Mouse (Mus musculus): ENCODE data around the gene Ints1. TPM values are rescaled to one million over a fixed set of nuclear protein-coding genes. Genes with fewer than 3 reads are reported as not detected.

Ints1 gene
- total RNA-seq, 2 experiments from 2014 or later, result 83.6 to 97.2 TPM

- no peak for DNase-seq (ENCODE audit: low spot score in 2 of 2)
Observed at GRCm38 (mm10) chr5:139723113-139723512, 52.4 kb downstream of the Ints1 start.

GRCm38 (mm10) chr5:139722709-139723108 is 52.8 kb downstream of the Ints1 start:
- no peak for DNase-seq (ENCODE audit: low spot score in 2 of 2)

DNA sequence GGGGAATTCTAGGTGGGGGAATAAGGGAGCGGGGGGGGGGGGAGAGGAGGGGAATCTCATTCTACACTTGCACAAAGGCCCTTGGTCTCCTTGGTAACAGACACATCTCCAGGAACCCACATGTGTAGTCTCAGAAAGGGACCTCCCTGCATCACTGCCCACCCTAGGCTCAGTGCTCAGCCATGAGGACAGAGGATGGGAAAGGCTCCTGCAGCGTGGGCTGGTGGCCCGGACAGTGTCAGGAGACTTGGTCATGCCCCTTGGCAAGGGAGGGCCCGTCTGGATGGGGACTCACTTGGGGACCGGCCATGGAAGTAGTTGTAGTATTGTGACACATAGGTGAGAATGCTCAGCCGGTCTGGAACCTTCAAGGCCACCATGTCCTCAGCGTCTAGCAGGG is 56.5 kb downstream of the Ints1 start:
- no peak for DNase-seq (ENCODE audit: low spot score in 2 of 2)

DNA sequence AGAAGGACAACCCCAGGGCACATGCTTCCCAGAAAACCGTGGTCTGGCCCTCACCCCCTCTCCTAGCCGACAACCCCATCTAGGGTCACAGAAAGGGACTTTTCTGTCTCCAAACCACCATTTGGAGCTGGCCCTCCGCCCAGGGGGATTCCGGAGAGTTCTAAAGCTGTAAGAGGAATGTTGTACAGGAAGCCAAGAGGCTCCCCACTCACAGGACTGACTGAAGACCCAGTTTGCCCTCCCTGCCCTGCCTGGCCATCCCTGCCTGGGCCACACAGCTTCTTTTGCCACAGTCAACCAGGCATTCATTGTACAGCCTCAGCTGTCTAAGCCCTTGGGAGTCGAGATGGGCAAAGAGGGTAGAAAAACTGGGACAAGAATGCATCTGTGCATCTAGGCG is 56.9 kb downstream of the Ints1 start:
- no peak for DNase-seq (ENCODE audit: low spot score in 2 of 2)

DNA sequence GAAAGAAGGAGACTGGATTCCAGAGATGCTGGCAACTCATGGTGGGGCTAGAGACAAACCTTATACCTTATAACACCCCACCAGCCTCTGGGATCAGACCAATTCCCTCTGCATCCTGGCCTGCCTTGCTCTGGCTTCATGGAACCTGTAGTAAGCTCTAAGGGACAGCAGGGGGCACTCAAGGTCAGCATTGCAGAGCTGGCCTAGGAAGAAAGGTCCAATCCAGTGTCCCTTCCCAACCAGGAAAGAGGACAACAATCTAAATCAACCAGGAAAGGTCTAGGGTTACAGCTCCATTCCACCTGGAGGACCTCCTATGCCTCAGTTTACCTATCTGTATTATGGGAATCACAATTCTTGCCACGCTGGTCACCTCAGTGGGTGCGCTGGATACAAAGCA is 57.8 kb downstream of the Ints1 start:
- DNase-seq (ENCODE audit: low spot score in 2 of 2), result peak; percentile 36 to 48

DNA sequence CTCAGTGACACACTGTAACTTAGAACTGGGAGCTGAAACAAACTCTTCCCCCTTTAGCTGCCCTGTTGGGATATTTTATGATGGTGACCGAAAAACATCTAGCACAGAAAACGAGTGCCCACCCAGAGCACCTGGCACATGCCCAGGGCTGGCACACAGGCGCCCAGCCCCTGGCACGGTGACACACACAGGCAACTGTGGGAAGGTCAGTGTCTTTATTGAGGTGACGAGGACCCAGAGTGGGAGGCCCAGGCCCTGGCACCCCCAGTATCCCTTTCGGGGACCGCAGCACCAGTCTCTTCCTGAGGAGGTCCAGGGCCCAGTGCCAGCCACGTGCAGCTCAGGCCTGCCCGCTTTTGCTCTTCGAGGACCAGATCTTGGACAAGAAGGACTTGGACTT is 69.0 kb downstream of the Ints1 start:
- DNase-seq (ENCODE audit: low spot score in 2 of 2), result no peak

DNA sequence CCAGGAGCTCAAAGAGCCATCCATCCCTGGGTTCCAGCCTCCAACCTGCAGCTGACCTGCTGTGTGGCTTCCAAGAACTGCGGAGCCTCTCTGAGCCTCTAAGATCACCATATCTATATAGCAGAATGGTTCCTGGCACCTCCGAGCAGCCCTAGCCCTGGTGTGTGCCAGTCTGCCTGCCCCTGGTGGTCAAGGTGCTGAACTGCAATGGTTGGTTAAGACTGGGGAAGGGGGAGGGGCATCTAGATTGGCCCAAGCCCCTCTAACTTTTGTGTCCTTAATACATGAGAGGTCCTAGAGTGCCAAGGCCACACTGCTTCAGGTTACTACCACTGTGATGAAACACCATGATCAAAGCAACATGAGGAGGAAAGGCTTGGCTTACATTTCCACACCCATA is 72.6 kb downstream of the Ints1 start:
- no peak for DNase-seq (ENCODE audit: low spot score in 2 of 2)

DNA sequence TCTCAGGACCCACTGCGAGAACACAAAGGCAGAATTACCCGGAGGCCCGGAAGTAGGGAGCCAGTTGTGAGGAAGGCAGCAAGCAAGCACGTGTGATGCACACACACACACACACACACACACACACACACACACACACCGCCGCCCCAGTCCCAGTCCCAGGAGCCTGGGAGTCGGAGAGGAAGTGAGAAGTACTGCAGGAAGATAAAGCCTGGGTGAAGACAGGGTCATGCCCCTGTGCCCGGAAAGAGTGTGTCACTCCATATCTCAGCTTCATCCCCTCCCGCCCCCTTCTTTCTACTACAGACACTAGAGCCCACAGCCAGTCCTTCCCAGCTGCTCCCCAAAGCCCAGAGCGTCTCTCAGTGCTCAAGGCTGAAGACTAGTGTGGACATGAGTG is 73.2 kb downstream of the Ints1 start:
- DNase-seq (ENCODE audit: low spot score in 2 of 2), result no peak

Small RNA genes lying within 50 kb of the gene (microRNA-seq; reads per million reads assigned to microRNA genes)
- gene Mir7037, result 1.6 to 1.7 reads per million in 2 experiments

Other genes with a start within 250 kb of the Ints1 start
- under 1 TPM in 1 of 2 experiments, not detected in 1; 0.19 TPM for gene Uncx, start 232.2 kb downstream of the Ints1 start, total RNA-seq (2021)
- gene Micall2, start 39.3 kb downstream of the Ints1 start, total RNA-seq (2021), result 1 to 10 TPM; 2.5 to 2.6 TPM
- gene Mafk, start 15.8 kb upstream of the Ints1 start, total RNA-seq (2021), result 10 to 100 TPM in 1 of 2 experiments, 1 to 10 TPM in 1; 9.4 to 10.4 TPM
- under 1 TPM; 0.48 to 0.57 TPM for gene Tmem184a, start 44.2 kb upstream of the Ints1 start, total RNA-seq (2021)
- not detected for gene Gm26938, start 50.7 kb upstream of the Ints1 start, total RNA-seq (2021)
- gene Psmg3, start 51.2 kb upstream of the Ints1 start, total RNA-seq (2021), result 10 to 100 TPM; 17.5 to 18.8 TPM
- gene Elfn1, start 132.3 kb upstream of the Ints1 start, total RNA-seq (2021), result 10 to 100 TPM; 29.9 to 33.8 TPM

Measured in layer of hippocampus, postnatal 14 days (tissue).